Mouse (Mus musculus) embryonic fibroblast, embryonic 13.5 days (primary cell): ENCODE measurements at regions not wholly inside any gene's neighbourhood (a gene's known extent, or its start where the extent isn't known, plus 50 kb on each side); places are given as distances from the start of the nearest gene placed in this dataset.

Experiments used
- CTCF ChIP-seq: IDR thresholded peaks from 2 replicates; pipeline ENCODE4 v1.5.1; 2011; ENCODE audit warnings: mild to moderate bottlenecking, control low read depth, low read length, moderate library complexity, borderline replicate concordance; ENCODE audit not compliant: insufficient read depth
- POLR2A ChIP-seq: IDR thresholded peaks from 2 replicates; pipeline ENCODE4 v1.6.1; 2011; ENCODE audit warnings: low read depth, mild to moderate bottlenecking, control low read depth, low read length, moderate library complexity

- TF ChIP-seq CTCF, result no peak
- no peak for TF ChIP-seq POLR2A
These were observed 90.1 kb upstream of the Rasgrp1 start for GRCm38 (mm10) chr2:117432923-117433322.
